Mouse (Mus musculus): Measurements from ENCODE around the gene Mfap3l. TPM values are rescaled to one million over a fixed set of nuclear protein-coding genes. Genes with fewer than 3 reads are reported as not detected.

Gene Mfap3l
- total RNA-seq, 2 experiments from 2014 or later, result 53.3 to 56.4 TPM

GRCm38 (mm10) chr8:60629059-60629458 is 3.6 kb upstream of the Mfap3l start:
- intact Hi-C loops (cut with DNase I), result loop anchor here (10.0 kb wide), 1 partner anchor 866 kb away; no protein-coding TSS in a partner anchor
- no peak for DNase-seq (ENCODE audit: extremely low spot score in 1 of 2, low spot score in 2 of 2)
- Histone ChIP-seq H3K4me3 (no peak overlapping the region), H3K27ac (no peak overlapping the region)
- TF ChIP-seq CTCF (IDR thresholded peaks at IDR 0.05), result no peak

GRCm38 (mm10) chr8:60631504-60631934 is 1.1 kb upstream of the Mfap3l start:
- DNase-seq (ENCODE audit: extremely low spot score in 1 of 2, low spot score in 2 of 2), result peak; percentile 75 to 80
- Histone ChIP-seq H3K4me3 (peak overlapping the region; percentile 88), H3K27ac (peak overlapping the region; percentile 91)
- intact Hi-C loops (cut with DNase I), result loop anchor here (1.0 to 5.0 kb wide), 3 partner anchors 141 to 351 kb away; partner anchors contain the start of gene Clcn3
- TF ChIP-seq CTCF (IDR thresholded peaks at IDR 0.05), result no peak

- Histone ChIP-seq H3K4me3 (peak overlapping the region; percentile 88), H3K27ac (peak overlapping the region; percentile 98)
- peak in 1 of 2 experiments; percentile 46 for DNase-seq (ENCODE audit: extremely low spot score in 1 of 2, low spot score in 2 of 2)
- intact Hi-C loops (cut with DNase I), result loop anchor here (1.0 to 5.0 kb wide), 4 partner anchors 34 to 349 kb away; partner anchors contain the start of genes Clcn3 and Hpf1
- TF ChIP-seq CTCF (IDR thresholded peaks at IDR 0.05), result peak; percentile 18; the same call in 1 of the 2 replicates
Measured at GRCm38 (mm10) chr8:60632933-60633655, 467 bp downstream of the Mfap3l start.

GRCm38 (mm10) chr8:60634921-60635320 is 2.3 kb downstream of the Mfap3l start:
- DNase-seq (ENCODE audit: extremely low spot score in 1 of 2, low spot score in 2 of 2), result no peak
- Histone ChIP-seq H3K27ac (no peak overlapping the region), H3K4me3 (no peak overlapping the region; the same call in 1 of the 2 replicates)
- intact Hi-C loops (cut with DNase I), result loop anchor here (5.0 kb wide), 2 partner anchors 137 to 347 kb away; partner anchors contain the start of gene Clcn3
- TF ChIP-seq CTCF (IDR thresholded peaks at IDR 0.05), result no peak

- no peak for TF ChIP-seq CTCF (IDR thresholded peaks at IDR 0.05)
- DNase-seq (ENCODE audit: extremely low spot score in 1 of 2, low spot score in 2 of 2), result no peak
- Histone ChIP-seq H3K27ac (no peak overlapping the region), H3K4me3 (no peak overlapping the region)
- intact Hi-C loops (cut with DNase I), result no loop called here
Measured at GRCm38 (mm10) chr8:60635846-60636245, 3.2 kb downstream of the Mfap3l start.

GRCm38 (mm10) chr8:60640046-60640445 is 7.4 kb downstream of the Mfap3l start:
- peak overlapping the region; percentile 11; the same call in 1 of the 2 replicates for H3K27ac ChIP-seq
- H3K4me3 ChIP-seq, result no peak overlapping the region
- intact Hi-C loops (cut with DNase I), result no loop called here
- no peak for TF ChIP-seq CTCF (IDR thresholded peaks at IDR 0.05)
- DNase-seq (ENCODE audit: extremely low spot score in 1 of 2, low spot score in 2 of 2), result no peak

- no peak overlapping the region for H3K27ac ChIP-seq
- intact Hi-C loops (cut with DNase I), result no loop called here
Measured at GRCm38 (mm10) chr8:60643416-60644020, 10.9 kb downstream of the Mfap3l start.

GRCm38 (mm10) chr8:60645164-60645563 is 12.5 kb downstream of the Mfap3l start:
- no peak for DNase-seq (ENCODE audit: extremely low spot score in 1 of 2, low spot score in 2 of 2)
- H3K4me3 ChIP-seq, result no peak overlapping the region
- TF ChIP-seq CTCF (IDR thresholded peaks at IDR 0.05), result no peak
- intact Hi-C loops (cut with DNase I), result no loop called here
- H3K27ac ChIP-seq, result peak overlapping the region; percentile 24

More at GRCm38 (mm10) chr8:60643416-60644020, 10.9 kb downstream of the Mfap3l start:
- H3K4me3 ChIP-seq, result no peak overlapping the region
- no peak for TF ChIP-seq CTCF (IDR thresholded peaks at IDR 0.05)
- DNase-seq (ENCODE audit: extremely low spot score in 1 of 2, low spot score in 2 of 2), result no peak

- TF ChIP-seq CTCF (IDR thresholded peaks at IDR 0.05), result no peak
- H3K4me3 ChIP-seq, result no peak overlapping the region
- intact Hi-C loops (cut with DNase I), result no loop called here
- peak overlapping the region; percentile 24; the same call in 1 of the 2 replicates for H3K27ac ChIP-seq
- no peak for DNase-seq (ENCODE audit: extremely low spot score in 1 of 2, low spot score in 2 of 2)
Measured at GRCm38 (mm10) chr8:60645911-60646310, 13.3 kb downstream of the Mfap3l start.

- no peak overlapping the region for H3K27ac ChIP-seq
Measured at GRCm38 (mm10) chr8:60647291-60647690, 14.7 kb downstream of the Mfap3l start.

GRCm38 (mm10) chr8:60649081-60649480 is 16.5 kb downstream of the Mfap3l start:
- H3K27ac ChIP-seq, result no peak overlapping the region
- H3K4me3 ChIP-seq, result no peak overlapping the region
- no peak for DNase-seq (ENCODE audit: extremely low spot score in 1 of 2, low spot score in 2 of 2)
- TF ChIP-seq CTCF (IDR thresholded peaks at IDR 0.05), result no peak
- intact Hi-C loops (cut with DNase I), result no loop called here

More at GRCm38 (mm10) chr8:60647291-60647690, 14.7 kb downstream of the Mfap3l start:
- no peak for DNase-seq (ENCODE audit: extremely low spot score in 1 of 2, low spot score in 2 of 2)
- no peak overlapping the region for H3K4me3 ChIP-seq
- no peak for TF ChIP-seq CTCF (IDR thresholded peaks at IDR 0.05)
- intact Hi-C loops (cut with DNase I), result no loop called here

- Histone ChIP-seq H3K4me3 (no peak overlapping the region), H3K27ac (no peak overlapping the region)
- no peak for DNase-seq (ENCODE audit: extremely low spot score in 1 of 2, low spot score in 2 of 2)
- TF ChIP-seq CTCF (IDR thresholded peaks at IDR 0.05), result no peak
- intact Hi-C loops (cut with DNase I), result no loop called here
Measured at GRCm38 (mm10) chr8:60650119-60650518, 17.5 kb downstream of the Mfap3l start.
